Mouse (Mus musculus): ENCODE measurements around the gene Ngb. TPM values are rescaled to one million over a fixed set of nuclear protein-coding genes. Genes with fewer than 3 reads are reported as not detected.

Ngb gene
- polyA plus RNA-seq, 1 experiment from 2014 or later: 10.8 TPM

GRCm38 (mm10) chr12:87088331-87088730 lies 14.0 kb downstream of the Ngb start:
- 51% methylated on average over 4 of the region's 4 CpGs for WGBS
- Histone ChIP-seq H3K27ac (ENCODE audit: low read length) (no peak overlapping the region), H3K9ac (ENCODE audit: low read depth, low read length) (no peak overlapping the region), H3K4me1 (ENCODE audit: control insufficient read depth, insufficient read depth, low read length) (no peaks in the 10 kb centered on the region), H3K36me3 (ENCODE audit: control insufficient read depth, insufficient read depth, low read length) (peaks cover 21% of the 10 kb centered on the region), H3K9me3 (replicated peaks; ENCODE audit: control insufficient read depth, low read length, poor library complexity, severe bottlenecking) (no peaks in the 10 kb centered on the region), H3K4me3 (ENCODE audit: low read depth, low read length) (no peak overlapping the region), H3K27me3 (ENCODE audit: control insufficient read depth, insufficient read depth, low read depth, low read length) (no peaks in the 10 kb centered on the region), H3K4me2 (ENCODE audit: low read length) (no peak overlapping the region)
- ATAC-seq: no peak

GRCm38 (mm10) chr12:87087236-87087635 lies 15.1 kb downstream of the Ngb start:
- Histone ChIP-seq H3K27me3 (ENCODE audit: control insufficient read depth, insufficient read depth, low read depth, low read length) (no peaks in the 10 kb centered on the region), H3K4me3 (ENCODE audit: low read depth, low read length) (no peak overlapping the region), H3K27ac (ENCODE audit: low read length) (no peak overlapping the region), H3K9me3 (replicated peaks; ENCODE audit: control insufficient read depth, low read length, poor library complexity, severe bottlenecking) (no peaks in the 10 kb centered on the region), H3K36me3 (ENCODE audit: control insufficient read depth, insufficient read depth, low read length) (peaks cover 27% of the 10 kb centered on the region), H3K4me1 (ENCODE audit: control insufficient read depth, insufficient read depth, low read length) (no peaks in the 10 kb centered on the region), H3K4me2 (ENCODE audit: low read length) (no peak overlapping the region), H3K9ac (ENCODE audit: low read depth, low read length) (no peak overlapping the region)
- 66% methylated on average over 7 of the region's 7 CpGs for WGBS
- ATAC-seq: no peak

GRCm38 (mm10) chr12:87082797-87083196 lies 19.5 kb downstream of the Ngb start:
- ATAC-seq: no peak
- H3K9me3 ChIP-seq (replicated peaks; ENCODE audit: control insufficient read depth, low read length, poor library complexity, severe bottlenecking): no peaks in the 10 kb centered on the region
- no peak overlapping the region for H3K4me3 ChIP-seq (ENCODE audit: low read depth, low read length)
- H3K27ac ChIP-seq (ENCODE audit: low read length): no peak overlapping the region
- no peak overlapping the region for H3K4me2 ChIP-seq (ENCODE audit: low read length)
- H3K9ac ChIP-seq (ENCODE audit: low read depth, low read length): no peak overlapping the region
- H3K4me1 ChIP-seq (ENCODE audit: control insufficient read depth, insufficient read depth, low read length): no peaks in the 10 kb centered on the region
- no peaks in the 10 kb centered on the region for H3K27me3 ChIP-seq (ENCODE audit: control insufficient read depth, insufficient read depth, low read depth, low read length)
- peaks cover 35% of the 10 kb centered on the region for H3K36me3 ChIP-seq (ENCODE audit: control insufficient read depth, insufficient read depth, low read length)
- WGBS: 84% methylated on average over 8 of the region's 8 CpGs

- no peak overlapping the region for H3K9ac ChIP-seq (ENCODE audit: low read depth, low read length)
- no peak overlapping the region for H3K27ac ChIP-seq (ENCODE audit: low read length)
- no peak overlapping the region for H3K4me2 ChIP-seq (ENCODE audit: low read length)
- peaks cover 48% of the 10 kb centered on the region for H3K36me3 ChIP-seq (ENCODE audit: control insufficient read depth, insufficient read depth, low read length)
- H3K4me3 ChIP-seq (ENCODE audit: low read depth, low read length): no peak overlapping the region
- no peaks in the 10 kb centered on the region for H3K27me3 ChIP-seq (ENCODE audit: control insufficient read depth, insufficient read depth, low read depth, low read length)
- 96% methylated on average over 2 of the region's 2 CpGs for WGBS
- no peak for ATAC-seq
- H3K9me3 ChIP-seq (replicated peaks; ENCODE audit: control insufficient read depth, low read length, poor library complexity, severe bottlenecking): no peaks in the 10 kb centered on the region
- no peaks in the 10 kb centered on the region for H3K4me1 ChIP-seq (ENCODE audit: control insufficient read depth, insufficient read depth, low read length)
Observed at GRCm38 (mm10) chr12:87076610-87077009, 25.7 kb downstream of the Ngb start.

GRCm38 (mm10) chr12:87070520-87070919 lies 31.8 kb downstream of the Ngb start:
- peaks cover 38% of the 10 kb centered on the region for H3K36me3 ChIP-seq (ENCODE audit: control insufficient read depth, insufficient read depth, low read length)
- ATAC-seq: no peak
- 82% methylated on average over 5 of the region's 5 CpGs for WGBS

GRCm38 (mm10) chr12:87066429-87066828 lies 35.9 kb downstream of the Ngb start:
- ATAC-seq: no peak
- H3K4me2 ChIP-seq (ENCODE audit: low read length): no peak overlapping the region
- H3K9ac ChIP-seq (ENCODE audit: low read depth, low read length): no peak overlapping the region
- no peaks in the 10 kb centered on the region for H3K4me1 ChIP-seq (ENCODE audit: control insufficient read depth, insufficient read depth, low read length)
- WGBS: 95% methylated on average over 5 of the region's 5 CpGs
- no peaks in the 10 kb centered on the region for H3K27me3 ChIP-seq (ENCODE audit: control insufficient read depth, insufficient read depth, low read depth, low read length)
- H3K9me3 ChIP-seq (replicated peaks; ENCODE audit: control insufficient read depth, low read length, poor library complexity, severe bottlenecking): no peaks in the 10 kb centered on the region
- H3K27ac ChIP-seq (ENCODE audit: low read length): no peak overlapping the region
- H3K4me3 ChIP-seq (ENCODE audit: low read depth, low read length): no peak overlapping the region
- peaks cover 16% of the 10 kb centered on the region for H3K36me3 ChIP-seq (ENCODE audit: control insufficient read depth, insufficient read depth, low read length)

More at GRCm38 (mm10) chr12:87070520-87070919, 31.8 kb downstream of the Ngb start:
- Histone ChIP-seq H3K27ac (ENCODE audit: low read length) (no peak overlapping the region), H3K9ac (ENCODE audit: low read depth, low read length) (no peak overlapping the region), H3K4me2 (ENCODE audit: low read length) (no peak overlapping the region), H3K4me1 (ENCODE audit: control insufficient read depth, insufficient read depth, low read length) (no peaks in the 10 kb centered on the region), H3K9me3 (replicated peaks; ENCODE audit: control insufficient read depth, low read length, poor library complexity, severe bottlenecking) (no peaks in the 10 kb centered on the region), H3K4me3 (ENCODE audit: low read depth, low read length) (no peak overlapping the region), H3K27me3 (ENCODE audit: control insufficient read depth, insufficient read depth, low read depth, low read length) (no peaks in the 10 kb centered on the region)

DNA sequence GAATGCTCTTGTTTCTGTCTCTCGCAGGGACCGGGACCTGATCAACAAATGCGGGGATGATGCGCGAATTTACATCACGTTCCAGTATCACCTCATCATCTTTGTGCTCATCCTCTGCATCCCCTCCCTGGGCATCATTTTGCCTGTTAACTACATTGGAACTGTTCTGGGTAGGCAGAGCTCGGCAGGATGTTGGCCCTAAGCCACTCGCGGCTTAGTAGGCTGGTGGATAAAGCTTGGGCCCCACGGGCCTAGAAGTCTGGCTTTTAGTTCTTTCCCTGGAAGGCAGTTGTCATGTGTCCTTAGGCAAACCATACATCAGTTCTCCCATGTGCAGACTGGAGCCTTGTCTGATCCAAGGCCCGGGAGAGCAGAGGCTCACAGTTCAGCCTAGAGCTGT lies 36.9 kb downstream of the Ngb start:
- H3K36me3 ChIP-seq (ENCODE audit: control insufficient read depth, insufficient read depth, low read length): peaks cover 14% of the 10 kb centered on the region

DNA sequence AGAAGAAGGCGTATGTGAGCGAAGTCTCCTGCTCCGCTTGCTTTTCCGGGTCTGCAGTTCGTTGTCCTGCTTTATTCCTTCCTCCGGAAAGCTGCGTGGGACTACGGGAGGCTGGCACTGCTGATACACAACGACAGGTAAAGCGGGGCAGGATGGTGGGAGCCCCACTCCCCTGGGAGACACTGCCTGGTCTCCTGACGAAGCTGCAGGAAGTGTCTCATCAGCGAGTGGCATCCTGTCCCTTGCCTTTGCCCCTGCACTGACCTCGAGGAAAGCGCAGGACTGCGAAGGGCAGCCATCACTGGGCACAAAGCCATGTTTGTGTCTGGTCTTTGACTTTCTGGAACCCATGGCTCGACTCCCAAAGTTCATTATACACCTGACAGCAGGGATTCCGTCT lies 45.3 kb downstream of the Ngb start:
- H3K4me1 ChIP-seq (ENCODE audit: control insufficient read depth, insufficient read depth, low read length): peaks cover 3% of the 10 kb centered on the region
- H3K27ac ChIP-seq (ENCODE audit: low read length): no peak overlapping the region
- H3K4me2 ChIP-seq (ENCODE audit: low read length): no peak overlapping the region
- WGBS: 72% methylated on average over 17 of the region's 17 CpGs
- H3K27me3 ChIP-seq (ENCODE audit: control insufficient read depth, insufficient read depth, low read depth, low read length): no peaks in the 10 kb centered on the region
- H3K36me3 ChIP-seq (ENCODE audit: control insufficient read depth, insufficient read depth, low read length): peaks cover 2% of the 10 kb centered on the region; the same call in 1 of the 2 replicates
- no peak overlapping the region for H3K4me3 ChIP-seq (ENCODE audit: low read depth, low read length)
- H3K9me3 ChIP-seq (replicated peaks; ENCODE audit: control insufficient read depth, low read length, poor library complexity, severe bottlenecking): no peaks in the 10 kb centered on the region
- H3K9ac ChIP-seq (ENCODE audit: low read depth, low read length): no peak overlapping the region
- ATAC-seq: no peak

More for the DNA sequence above, 36.9 kb downstream of the Ngb start:
- WGBS: 88% methylated on average over 11 of the region's 11 CpGs
- Histone ChIP-seq H3K4me2 (ENCODE audit: low read length) (no peak overlapping the region), H3K27me3 (ENCODE audit: control insufficient read depth, insufficient read depth, low read depth, low read length) (no peaks in the 10 kb centered on the region), H3K27ac (ENCODE audit: low read length) (no peak overlapping the region), H3K9me3 (replicated peaks; ENCODE audit: control insufficient read depth, low read length, poor library complexity, severe bottlenecking) (no peaks in the 10 kb centered on the region), H3K9ac (ENCODE audit: low read depth, low read length) (no peak overlapping the region), H3K4me1 (ENCODE audit: control insufficient read depth, insufficient read depth, low read length) (no peaks in the 10 kb centered on the region), H3K4me3 (ENCODE audit: low read depth, low read length) (no peak overlapping the region)
- no peak for ATAC-seq

DNA sequence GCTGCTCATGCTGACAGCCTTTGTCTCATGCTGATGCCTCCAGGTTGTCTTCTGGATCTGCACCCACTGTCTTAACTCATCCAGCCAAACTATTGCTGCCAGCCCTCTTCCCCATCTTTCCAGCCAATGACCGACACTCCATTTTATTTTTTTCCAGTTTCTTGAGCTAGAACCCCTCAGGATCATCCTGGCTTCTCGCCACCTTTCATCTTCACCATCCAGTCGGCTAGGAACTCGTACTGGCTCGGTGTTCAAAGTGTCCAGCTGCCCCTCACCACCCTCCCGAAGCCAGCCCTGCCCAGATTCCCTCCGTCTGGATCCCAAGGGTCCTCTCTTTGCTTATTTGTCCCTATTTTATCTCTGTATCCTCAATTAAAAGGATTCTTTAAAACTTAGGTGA lies 47.5 kb downstream of the Ngb start:
- no peak overlapping the region for H3K9ac ChIP-seq (ENCODE audit: low read depth, low read length)
- WGBS: 76% methylated on average over 7 of the region's 7 CpGs
- no peaks in the 10 kb centered on the region for H3K9me3 ChIP-seq (replicated peaks; ENCODE audit: control insufficient read depth, low read length, poor library complexity, severe bottlenecking)
- no peak overlapping the region for H3K27ac ChIP-seq (ENCODE audit: low read length)
- ATAC-seq: no peak
- no peaks in the 10 kb centered on the region for H3K27me3 ChIP-seq (ENCODE audit: control insufficient read depth, insufficient read depth, low read depth, low read length)
- peaks cover 10% of the 10 kb centered on the region for H3K4me1 ChIP-seq (ENCODE audit: control insufficient read depth, insufficient read depth, low read length)
- H3K4me3 ChIP-seq (ENCODE audit: low read depth, low read length): no peak overlapping the region
- H3K4me2 ChIP-seq (ENCODE audit: low read length): no peak overlapping the region
- H3K36me3 ChIP-seq (ENCODE audit: control insufficient read depth, insufficient read depth, low read length): no peaks in the 10 kb centered on the region; the same call in 1 of the 2 replicates
